Mouse (Mus musculus) forebrain, embryonic 12.5 days (tissue): ENCODE results near the gene 2010111I01Rik. TPM values are rescaled to one million over a fixed set of nuclear protein-coding genes. Genes with fewer than 3 reads are reported as not detected.

Experiments used
- ATAC-seq: fragments of 200-750 bp; cut with Nextera tagmentation; 2 replicates; pipeline ENCODE4 v1.8.0; 2017; ENCODE audit warnings: moderate TSS enrichment; ENCODE audit not compliant: low FRiP score
- H3K27ac ChIP-seq: fragments of 300-500 bp; sonication (generic); 2 replicates; pipeline ENCODE4 v1.5.1; 2016; ENCODE audit warnings: mild to moderate bottlenecking
- H3K27me3 ChIP-seq: fragments of 300-500 bp; sonication (generic); 2 replicates; pipeline ENCODE4 v1.6.1; 2016; ENCODE audit warnings: mild to moderate bottlenecking
- H3K36me3 ChIP-seq: fragments of 300-500 bp; sonication (generic); replicated peaks from 2 replicates; pipeline ENCODE4 v1.6.1; 2016; ENCODE audit warnings: mild to moderate bottlenecking
- H3K4me1 ChIP-seq: fragments of 300-500 bp; sonication (generic); 2 replicates; pipeline ENCODE4 v1.6.1; 2016
- H3K4me2 ChIP-seq: fragments of 300-500 bp; sonication (generic); 2 replicates; pipeline ENCODE4 v1.6.1; 2016; ENCODE audit warnings: mild to moderate bottlenecking, moderate library complexity
- H3K4me3 ChIP-seq: fragments of 300-500 bp; sonication (generic); replicated peaks from 2 replicates; pipeline ENCODE4 v1.5.1; 2016; ENCODE audit warnings: mild to moderate bottlenecking
- H3K9ac ChIP-seq: fragments of 300-500 bp; sonication (generic); 2 replicates; pipeline ENCODE4 v1.6.1; 2016; ENCODE audit warnings: mild to moderate bottlenecking
- H3K9me3 ChIP-seq: fragments of 300-500 bp; sonication (generic); 2 replicates; pipeline ENCODE4 v1.6.1; 2016
- WGBS: fragments of 180-500 bp; shearing (Covaris S2); methylation state at CpG from one replicate; pipeline ENCODE4 v1.1.7; 2016; 5-methylcytosine and 5-hydroxymethylcytosine counted together
- polyA plus RNA-seq: library from polyadenylated mRNA; unstranded; fragments of >200 nt; fragmentation: Nextera tagmentation; extraction: Ambion mirVana; gene quantifications from 2 replicates; pipeline ENCODE4 v1.2.1, GENCODE M21; 2016

The 2010111I01Rik gene
- polyA plus RNA-seq, 1 experiment from 2014 or later, result 34.3 TPM

DNA sequence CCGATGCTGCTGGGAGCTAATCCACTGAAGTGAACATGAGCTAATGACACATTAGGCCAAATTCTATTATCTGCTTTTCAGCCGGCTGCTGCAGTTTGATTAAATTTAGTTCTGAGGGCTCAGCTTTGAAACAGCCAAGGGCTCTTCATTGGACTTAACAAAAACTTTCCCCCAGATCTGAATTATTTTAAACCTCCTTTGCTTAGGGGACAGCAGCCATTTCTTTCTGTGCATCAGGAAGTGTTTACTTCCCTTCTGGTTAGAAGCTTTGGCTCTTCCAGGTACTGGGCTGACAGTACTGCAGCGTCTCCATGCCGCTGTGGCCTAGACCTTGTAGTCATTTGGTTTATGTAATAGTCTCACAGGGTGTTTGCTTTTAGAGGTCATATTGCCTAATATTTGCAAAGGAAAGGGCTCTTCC is 149.2 kb downstream of the 2010111I01Rik start:
- peaks cover 12% of the 10 kb centered on the region for H3K27me3 ChIP-seq
- no peaks in the 10 kb centered on the region for H3K36me3 ChIP-seq
- WGBS, result 26% methylated on average over 4 of the region's 4 CpGs
- H3K27ac ChIP-seq, result no peak overlapping the region
- H3K4me3 ChIP-seq, result no peak overlapping the region
- 0 out of 2 replicates have a peak, but pooled peaks cover 3% of the 10 kb centered on the region for H3K9me3 ChIP-seq
- H3K4me2 ChIP-seq, result no peak overlapping the region
- ATAC-seq, result no peak
- H3K4me1 ChIP-seq, result peaks cover 25% of the 10 kb centered on the region
- no peak overlapping the region for H3K9ac ChIP-seq

DNA sequence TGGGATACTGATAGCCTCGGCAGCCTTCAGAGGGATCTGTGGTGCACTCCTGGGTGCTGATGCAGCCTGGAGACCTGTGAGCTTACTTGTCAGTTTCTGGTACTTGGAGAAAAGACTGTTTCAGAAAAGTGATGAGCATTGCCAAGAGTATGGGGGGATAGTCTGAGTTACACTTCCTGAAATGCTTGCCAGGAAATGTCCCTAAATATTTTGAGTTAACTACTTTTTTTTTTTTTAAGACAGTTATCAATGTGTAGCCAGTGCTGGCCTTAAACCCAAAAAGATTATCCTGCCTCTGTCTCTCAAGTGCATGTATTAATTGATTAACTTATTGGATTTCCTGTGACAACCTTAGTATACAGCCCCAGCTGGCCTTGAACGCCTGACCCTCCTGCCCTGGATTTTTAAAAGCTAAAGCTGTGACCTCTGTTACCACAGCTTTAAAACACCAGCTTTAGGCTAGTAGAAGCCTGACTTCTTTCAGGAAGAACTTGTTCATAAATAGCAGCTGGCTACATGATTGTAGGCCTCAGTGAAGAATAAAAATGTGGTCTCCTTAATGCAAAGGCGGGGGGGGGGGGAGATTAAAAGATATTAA is 150.6 kb downstream of the 2010111I01Rik start:
- Histone ChIP-seq H3K27ac (no peak overlapping the region), H3K4me2 (no peak overlapping the region), H3K4me1 (peaks cover 25% of the 10 kb centered on the region), H3K9ac (no peak overlapping the region), H3K4me3 (no peak overlapping the region), H3K27me3 (peaks cover 12% of the 10 kb centered on the region), H3K36me3 (no peaks in the 10 kb centered on the region), H3K9me3 (0 out of 2 replicates have a peak, but pooled peaks cover 3% of the 10 kb centered on the region)
- 86% methylated on average over 3 of the region's 3 CpGs for WGBS
- no peak for ATAC-seq

DNA sequence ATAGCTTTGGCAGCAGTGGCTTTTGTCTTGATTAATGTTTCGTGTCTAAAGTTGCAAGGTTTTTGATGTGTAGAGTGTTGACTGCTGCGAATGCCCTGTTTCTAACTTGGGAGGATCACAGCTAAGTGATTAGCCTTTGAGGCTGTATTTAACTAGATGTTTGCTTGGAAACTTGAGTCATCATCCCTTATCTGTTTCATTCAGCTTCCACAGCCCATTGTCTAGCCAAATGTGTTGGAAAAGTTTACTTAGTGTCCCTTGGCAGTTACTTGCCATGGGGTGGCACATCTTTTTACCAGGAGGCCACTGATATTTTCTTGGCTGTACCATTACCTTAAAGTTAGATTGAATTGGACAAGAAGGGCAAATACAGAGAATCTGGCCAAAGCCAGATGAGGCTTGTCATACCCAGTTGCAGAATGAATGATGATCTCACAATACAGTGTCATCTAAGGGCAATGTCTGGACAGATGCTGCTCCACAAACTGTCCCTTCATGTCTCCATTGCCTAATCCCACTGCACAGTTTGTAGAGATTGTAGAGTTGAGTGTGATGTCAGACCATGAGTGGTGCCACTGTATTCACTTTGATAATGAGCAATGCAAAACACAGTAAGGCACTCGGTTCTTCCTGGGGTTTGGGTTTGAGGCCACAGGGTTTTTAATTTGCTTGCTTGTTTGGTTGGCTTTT is 152.9 kb downstream of the 2010111I01Rik start:
- Histone ChIP-seq H3K9ac (no peak overlapping the region), H3K36me3 (no peaks in the 10 kb centered on the region), H3K4me2 (no peak overlapping the region), H3K27me3 (peaks cover 5% of the 10 kb centered on the region; the same call in 1 of the 2 replicates), H3K9me3 (no peaks in the 10 kb centered on the region), H3K27ac (no peak overlapping the region), H3K4me1 (peaks cover 16% of the 10 kb centered on the region), H3K4me3 (no peak overlapping the region)
- 88% methylated on average over 3 of the region's 3 CpGs for WGBS
- ATAC-seq, result no peak

DNA sequence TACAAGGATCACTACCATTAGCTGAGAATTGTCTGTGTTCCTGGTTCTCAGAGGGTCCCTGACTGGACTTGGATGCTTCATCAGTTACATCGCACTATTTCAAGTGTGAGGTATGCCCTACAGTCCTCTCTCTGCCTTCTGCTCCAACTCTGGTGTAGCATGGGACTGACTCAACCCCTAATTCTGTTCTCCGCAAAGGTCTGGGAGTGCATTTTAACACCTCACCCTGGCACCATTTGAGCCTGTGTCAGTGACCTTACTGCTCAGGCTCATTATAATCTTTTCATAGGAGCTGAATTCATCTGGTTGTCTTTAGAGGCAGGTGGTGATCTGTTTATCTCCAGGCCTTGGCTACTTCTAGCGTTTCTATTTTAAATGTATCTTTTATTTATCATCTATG is 154.0 kb downstream of the 2010111I01Rik start:
- Histone ChIP-seq H3K4me2 (no peak overlapping the region), H3K9me3 (no peaks in the 10 kb centered on the region), H3K9ac (no peak overlapping the region), H3K36me3 (no peaks in the 10 kb centered on the region), H3K4me1 (peaks cover 8% of the 10 kb centered on the region; the same call in 1 of the 2 replicates), H3K27ac (no peak overlapping the region), H3K4me3 (no peak overlapping the region), H3K27me3 (peaks cover 5% of the 10 kb centered on the region; the same call in 1 of the 2 replicates)
- no peak for ATAC-seq
- WGBS, result 94% methylated on average over 3 of the region's 3 CpGs

DNA sequence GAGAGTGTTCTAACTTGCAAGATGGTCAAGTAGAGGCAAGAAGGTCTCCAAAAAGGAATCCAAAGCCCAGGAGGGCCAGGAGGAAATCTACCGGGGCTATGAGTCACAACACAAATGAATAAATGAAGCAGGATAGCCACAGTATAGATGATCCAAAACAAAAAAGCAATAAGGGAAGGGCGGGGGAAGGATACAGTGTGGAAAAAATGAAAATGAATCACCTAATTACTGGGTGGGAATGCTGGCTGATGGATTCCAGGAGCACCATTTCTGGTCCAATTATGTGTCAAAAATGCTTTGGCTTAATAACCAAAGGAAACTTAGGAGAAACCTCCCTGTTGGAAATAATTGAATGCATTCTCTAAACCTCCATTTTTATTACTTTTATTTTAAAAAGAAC is 155.6 kb downstream of the 2010111I01Rik start:
- H3K4me3 ChIP-seq, result no peak overlapping the region
- H3K9me3 ChIP-seq, result no peaks in the 10 kb centered on the region
- WGBS, result 81% methylated on average over 2 of the region's 2 CpGs
- H3K36me3 ChIP-seq, result no peaks in the 10 kb centered on the region
- ATAC-seq, result no peak
- H3K9ac ChIP-seq, result no peak overlapping the region
- H3K4me2 ChIP-seq, result no peak overlapping the region
- no peaks in the 10 kb centered on the region for H3K4me1 ChIP-seq
- H3K27me3 ChIP-seq, result no peaks in the 10 kb centered on the region
- no peak overlapping the region for H3K27ac ChIP-seq

DNA sequence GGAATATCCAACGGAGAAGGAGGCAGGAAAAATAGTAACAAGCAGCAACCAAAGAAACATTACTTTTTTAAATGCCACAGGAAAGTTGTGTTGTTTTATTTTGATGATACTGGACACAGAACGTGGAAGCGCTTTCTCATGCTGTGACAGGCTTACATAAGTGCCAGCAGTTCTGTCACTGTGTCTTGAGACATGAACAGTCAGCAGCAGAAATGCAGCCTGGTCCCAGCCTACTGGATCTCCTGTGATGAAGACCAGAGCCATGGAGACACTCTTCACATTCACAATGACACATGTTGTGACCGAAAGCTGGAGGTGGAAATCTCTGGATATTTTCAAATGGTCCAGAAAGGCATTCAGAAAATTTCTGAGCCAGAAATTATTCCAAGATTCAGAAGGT is 157.1 kb downstream of the 2010111I01Rik start:
- H3K27me3 ChIP-seq, result no peaks in the 10 kb centered on the region
- no peak overlapping the region for H3K4me2 ChIP-seq
- H3K27ac ChIP-seq, result no peak overlapping the region
- no peaks in the 10 kb centered on the region for H3K36me3 ChIP-seq
- WGBS, result 90% methylated on average over 4 of the region's 4 CpGs
- H3K4me3 ChIP-seq, result no peak overlapping the region
- no peak for ATAC-seq
- no peaks in the 10 kb centered on the region for H3K9me3 ChIP-seq
- no peak overlapping the region for H3K9ac ChIP-seq
- no peaks in the 10 kb centered on the region for H3K4me1 ChIP-seq

DNA sequence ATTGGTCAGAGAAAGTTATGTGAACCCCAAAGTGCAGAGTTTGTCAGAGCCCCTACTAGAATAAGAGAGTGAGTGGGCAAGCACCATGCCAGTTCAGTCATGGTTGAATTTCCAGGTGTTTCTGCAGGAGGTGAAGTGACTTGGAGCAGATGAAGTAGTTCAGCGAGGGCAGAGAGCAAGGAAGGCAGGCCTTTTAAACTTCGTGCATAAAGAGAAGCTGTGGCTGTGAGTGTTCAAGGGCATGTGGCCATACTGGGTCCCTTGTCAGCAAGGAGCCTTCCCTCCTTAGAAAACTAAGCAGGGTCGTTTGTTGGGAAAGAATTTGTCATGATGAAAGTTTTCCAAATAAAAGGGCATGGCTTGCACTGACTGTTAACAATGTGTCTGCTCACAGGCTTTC is 161.5 kb downstream of the 2010111I01Rik start:
- no peak overlapping the region for H3K4me2 ChIP-seq
- no peaks in the 10 kb centered on the region for H3K36me3 ChIP-seq
- H3K27ac ChIP-seq, result no peak overlapping the region
- ATAC-seq, result no peak
- H3K9me3 ChIP-seq, result peaks cover 7% of the 10 kb centered on the region
- no peaks in the 10 kb centered on the region for H3K27me3 ChIP-seq
- H3K4me1 ChIP-seq, result no peaks in the 10 kb centered on the region
- no peak overlapping the region for H3K4me3 ChIP-seq
- no peak overlapping the region for H3K9ac ChIP-seq
- WGBS, result 55% methylated on average over 3 of the region's 3 CpGs

DNA sequence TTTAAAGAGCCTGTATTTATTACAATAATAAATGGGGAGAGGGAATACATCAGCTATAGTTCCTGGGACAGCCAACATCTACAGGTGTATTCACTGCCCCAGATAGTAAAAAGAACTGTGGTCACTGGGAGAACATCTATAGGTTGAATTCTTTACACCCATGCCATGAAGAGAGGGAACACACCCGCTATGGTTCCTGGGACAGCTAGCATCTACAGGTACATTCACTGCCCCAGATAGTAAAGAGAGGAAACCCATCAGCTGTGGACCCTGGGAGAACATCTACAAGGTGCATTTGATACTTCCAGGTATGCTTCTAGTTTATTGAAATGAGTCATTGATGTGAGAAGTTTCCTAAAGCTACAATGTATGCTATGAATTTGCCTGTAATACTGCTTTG is 162.8 kb downstream of the 2010111I01Rik start:
- H3K9ac ChIP-seq, result no peak overlapping the region
- H3K4me2 ChIP-seq, result no peak overlapping the region
- WGBS, result 96% methylated on average over 1 of the region's 1 CpGs
- no peak for ATAC-seq
- H3K4me1 ChIP-seq, result no peaks in the 10 kb centered on the region
- H3K4me3 ChIP-seq, result no peak overlapping the region
- H3K27me3 ChIP-seq, result no peaks in the 10 kb centered on the region
- no peaks in the 10 kb centered on the region for H3K36me3 ChIP-seq
- peaks cover 7% of the 10 kb centered on the region for H3K9me3 ChIP-seq
- no peak overlapping the region for H3K27ac ChIP-seq

DNA sequence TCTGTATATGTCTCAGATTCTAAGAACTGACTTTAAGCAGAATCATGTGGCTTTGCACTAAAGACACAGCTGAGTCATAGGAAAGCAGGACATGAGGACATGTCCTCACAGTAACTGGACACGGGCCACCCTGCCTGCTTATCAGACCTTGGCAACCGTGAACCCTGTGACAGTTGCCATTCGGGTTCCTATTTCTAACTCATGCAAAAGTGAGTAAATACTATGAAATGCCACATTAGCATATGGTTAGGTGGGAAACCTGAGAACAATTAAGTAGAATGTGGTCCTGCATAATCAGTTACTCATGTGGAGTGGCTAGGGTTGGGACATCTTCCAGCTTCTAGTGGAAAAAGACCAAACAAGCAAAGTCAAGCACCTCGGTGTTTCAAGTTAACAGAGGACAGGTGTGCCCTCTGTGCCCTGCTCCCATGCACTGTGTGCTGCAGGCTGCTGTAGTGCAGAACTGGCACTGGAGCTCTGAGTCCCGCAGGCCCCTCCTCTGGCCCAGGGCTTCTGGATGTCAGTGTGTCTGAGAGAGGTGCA is 170.3 kb downstream of the 2010111I01Rik start:
- Histone ChIP-seq H3K36me3 (no peaks in the 10 kb centered on the region), H3K27me3 (no peaks in the 10 kb centered on the region), H3K4me1 (peaks cover 6% of the 10 kb centered on the region; the same call in 1 of the 2 replicates), H3K9me3 (no peaks in the 10 kb centered on the region), H3K27ac (no peak overlapping the region), H3K9ac (no peak overlapping the region), H3K4me3 (no peak overlapping the region), H3K4me2 (no peak overlapping the region)
- 84% methylated on average over 5 of the region's 5 CpGs for WGBS
- no peak for ATAC-seq

DNA sequence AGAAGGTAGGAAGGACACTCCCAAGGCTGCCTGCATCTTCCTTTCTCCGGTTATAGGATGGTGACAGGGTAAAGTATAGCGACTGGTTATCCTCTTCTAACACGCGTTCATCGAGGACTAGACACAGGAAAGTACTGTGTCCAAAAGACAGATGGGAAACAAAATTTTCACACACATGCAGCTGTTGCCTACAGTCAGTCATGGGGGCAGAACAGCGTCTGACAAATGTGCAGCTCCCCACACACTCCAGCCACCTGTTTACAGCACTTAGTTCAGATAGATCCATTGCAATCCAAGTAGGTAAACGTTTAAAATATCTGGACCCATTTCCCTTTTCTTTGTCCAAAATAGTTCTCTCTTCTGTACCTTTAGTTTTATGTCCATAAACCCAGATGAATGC is 171.3 kb downstream of the 2010111I01Rik start:
- ATAC-seq, result no peak
- 89% methylated on average over 7 of the region's 7 CpGs for WGBS

DNA sequence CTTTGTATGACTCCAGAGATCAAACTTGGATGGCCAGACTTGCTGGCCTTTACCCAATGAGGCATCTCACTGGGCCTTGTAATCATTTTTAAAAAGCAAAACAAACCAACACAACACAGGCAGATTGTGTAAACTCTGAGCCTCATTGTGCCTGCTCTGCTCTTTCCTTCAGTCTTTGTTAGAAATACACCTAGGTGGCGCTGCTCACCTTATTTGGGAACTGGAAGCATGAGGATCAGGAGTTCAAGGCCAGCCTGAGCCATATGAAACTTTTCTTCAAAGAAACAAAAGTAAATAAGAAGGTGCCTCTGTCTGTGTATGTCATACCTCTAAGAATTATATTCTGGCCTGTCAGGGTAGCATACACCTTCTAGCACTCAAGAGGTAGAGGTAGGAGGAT is 172.1 kb downstream of the 2010111I01Rik start:
- Histone ChIP-seq H3K27me3 (no peaks in the 10 kb centered on the region), H3K9me3 (no peaks in the 10 kb centered on the region), H3K4me1 (peaks cover 6% of the 10 kb centered on the region; the same call in 1 of the 2 replicates), H3K4me3 (no peak overlapping the region), H3K4me2 (no peak overlapping the region), H3K36me3 (no peaks in the 10 kb centered on the region), H3K9ac (no peak overlapping the region), H3K27ac (no peak overlapping the region)
- 78% methylated on average over 1 of the region's 1 CpGs for WGBS
- ATAC-seq, result no peak

More for the DNA sequence above, 171.3 kb downstream of the 2010111I01Rik start:
- H3K9ac ChIP-seq, result no peak overlapping the region
- no peak overlapping the region for H3K4me2 ChIP-seq
- no peak overlapping the region for H3K27ac ChIP-seq
- H3K4me3 ChIP-seq, result no peak overlapping the region
- peaks cover 6% of the 10 kb centered on the region; the same call in 1 of the 2 replicates for H3K4me1 ChIP-seq
- H3K27me3 ChIP-seq, result no peaks in the 10 kb centered on the region
- H3K9me3 ChIP-seq, result no peaks in the 10 kb centered on the region
- H3K36me3 ChIP-seq, result no peaks in the 10 kb centered on the region

DNA sequence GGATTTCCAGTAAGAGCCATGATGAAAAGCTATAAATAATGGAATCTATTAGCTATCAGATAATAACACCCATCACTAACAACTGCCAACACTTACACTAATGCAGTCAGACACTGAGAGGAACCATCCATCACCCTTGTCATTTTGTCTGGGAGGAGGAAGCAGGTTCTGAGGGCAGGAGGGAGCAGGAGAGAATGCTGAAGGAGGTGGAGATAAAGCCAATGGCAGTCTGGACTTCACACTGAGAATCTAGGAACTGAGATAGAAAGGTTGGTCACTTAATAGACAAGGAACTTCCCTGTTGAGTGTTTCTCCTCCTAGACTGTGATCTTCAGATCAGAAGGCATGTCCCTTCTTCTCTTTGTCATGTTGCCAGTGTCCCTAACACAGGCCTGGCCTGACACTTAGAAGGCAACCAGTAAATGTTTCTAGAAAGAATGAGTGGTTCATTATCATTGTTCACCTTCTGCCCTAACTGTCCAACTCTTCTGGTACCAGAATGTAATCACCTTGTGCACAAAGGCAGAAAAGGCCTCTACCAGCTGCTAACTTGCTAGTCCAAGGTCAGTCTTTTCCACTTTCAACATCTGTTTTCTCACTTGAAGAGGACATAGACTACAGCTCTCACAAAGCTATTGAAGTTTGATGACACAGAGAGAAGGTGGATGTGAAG is 173.8 kb downstream of the 2010111I01Rik start:
- no peak for ATAC-seq
- no peaks in the 10 kb centered on the region for H3K27me3 ChIP-seq
- no peak overlapping the region for H3K9ac ChIP-seq

More for the DNA sequence above, 173.8 kb downstream of the 2010111I01Rik start:
- no peaks in the 10 kb centered on the region for H3K36me3 ChIP-seq
- peaks cover 6% of the 10 kb centered on the region; the same call in 1 of the 2 replicates for H3K4me1 ChIP-seq
- no peaks in the 10 kb centered on the region for H3K9me3 ChIP-seq
- no peak overlapping the region for H3K4me3 ChIP-seq
- H3K4me2 ChIP-seq, result no peak overlapping the region
- H3K27ac ChIP-seq, result no peak overlapping the region
